Mouse (Mus musculus) kidney, embryonic 14.5 days (tissue): ENCODE results near the gene Zscan4e. TPM values are rescaled to one million over a fixed set of nuclear protein-coding genes. Genes with fewer than 3 reads are reported as not detected.
"Not testable (repeated sequence)": the region's sequence is repeated elsewhere in the genome, so short reads cannot be mapped to it uniquely, and the experiment has no call there.

Experiments used
- ATAC-seq: fragments of 200-750 bp; cut with Nextera tagmentation; 2 replicates; pipeline ENCODE4 v1.8.0; 2017; ENCODE audit warnings: moderate number of reproducible peaks, mild to moderate bottlenecking, moderate TSS enrichment, moderate library complexity; ENCODE audit not compliant: low FRiP score, low TSS enrichment
- H3K27ac ChIP-seq: fragments of 300-500 bp; sonication (generic); 2 replicates; pipeline ENCODE4 v1.5.1; 2014; ENCODE audit warnings: low read depth, mild to moderate bottlenecking, low read length, moderate library complexity, mixed read lengths
- H3K27me3 ChIP-seq: fragments of 300-500 bp; sonication (generic); 2 replicates; pipeline ENCODE4 v1.6.1; 2014; ENCODE audit warnings: mild to moderate bottlenecking, low read length; ENCODE audit not compliant: control insufficient read depth, insufficient read depth
- H3K36me3 ChIP-seq: fragments of 300-500 bp; sonication (generic); 2 replicates; pipeline ENCODE4 v1.6.1; 2014; ENCODE audit warnings: low read length, mixed read lengths; ENCODE audit not compliant: control insufficient read depth, insufficient read depth
- H3K4me1 ChIP-seq: fragments of 300-500 bp; sonication (generic); 2 replicates; pipeline ENCODE4 v1.6.1; 2014; ENCODE audit warnings: low read length, mixed read lengths; ENCODE audit not compliant: control insufficient read depth, insufficient read depth
- H3K4me2 ChIP-seq: fragments of 300-500 bp; sonication (generic); replicated peaks from 2 replicates; pipeline ENCODE4 v1.6.1; 2014; ENCODE audit warnings: low read depth, mild to moderate bottlenecking, low read length
- H3K4me3 ChIP-seq: fragments of 300-500 bp; sonication (generic); 2 replicates; pipeline ENCODE4 v1.5.1; 2014; ENCODE audit warnings: mild to moderate bottlenecking, low read length
- H3K9ac ChIP-seq: fragments of 300-500 bp; sonication (generic); 2 replicates; pipeline ENCODE4 v1.6.1; 2014; ENCODE audit warnings: low read depth, mild to moderate bottlenecking, low read length, moderate library complexity
- H3K9me3 ChIP-seq: fragments of 300-500 bp; sonication (generic); 2 replicates; pipeline ENCODE4 v1.6.1; 2016; ENCODE audit warnings: low read length; ENCODE audit not compliant: control insufficient read depth
- microRNA-seq: library from miRNA; unstranded; fragments of <30 nt; microRNA quantifications from one replicate; pipeline ENCODE4, GENCODE M21; 2016
- polyA plus RNA-seq: library from polyadenylated mRNA; unstranded; fragments of >200 nt; fragmentation: Nextera tagmentation; extraction: Ambion mirVana; gene quantifications from 2 replicates; pipeline ENCODE4 v1.2.1, GENCODE M21; 2014

Zscan4e gene
- not detected in 2 replicates for polyA plus RNA-seq

DNA sequence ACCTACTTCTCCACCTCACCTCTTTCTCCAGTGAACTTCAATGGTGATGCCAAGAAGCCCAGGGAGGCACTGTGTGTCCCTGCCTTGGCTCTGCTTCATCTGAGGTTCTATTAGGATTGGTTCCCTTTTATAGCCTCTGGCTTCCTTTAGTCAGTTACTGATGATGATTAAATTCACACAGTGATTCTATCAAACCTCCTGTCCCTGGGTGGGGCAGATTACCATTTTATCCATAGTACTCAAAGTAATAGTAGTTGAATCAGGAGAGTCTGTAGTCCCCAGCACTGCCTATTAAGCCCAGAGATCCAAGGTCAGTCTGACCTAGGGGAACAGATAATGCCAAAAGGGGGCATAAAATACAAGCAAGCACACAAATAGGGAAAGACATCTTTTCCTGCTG, at the start of gene Zscan4e:
TSS of gene Zscan4e (minus strand) at position 101 of the 400 bp plus-strand sequence.
- not testable (repeated sequence) for H3K27ac ChIP-seq, H3K9ac ChIP-seq, H3K4me1 ChIP-seq, H3K4me3 ChIP-seq, H3K4me2 ChIP-seq, H3K36me3 ChIP-seq, H3K27me3 ChIP-seq, H3K9me3 ChIP-seq, ATAC-seq

Small RNAs within 50 kb of the gene (microRNA-seq; reads per million reads assigned to microRNA genes)
- gene Gm23087 (not detected), gene Gm26248 (not detected)

Other genes with a start within 250 kb of the Zscan4e start
- gene Zscan4-ps1, start 241.0 kb downstream of the Zscan4e start, polyA plus RNA-seq = not detected in 2 replicates
- gene Zscan4d, start 144.5 kb downstream of the Zscan4e start, polyA plus RNA-seq = not detected in 2 replicates
- not detected in 2 replicates for gene Zscan4f, start 87.2 kb upstream of the Zscan4e start, polyA plus RNA-seq
- not detected in 2 replicates for gene Zscan4-ps2, start 203.6 kb upstream of the Zscan4e start, polyA plus RNA-seq